8 mouse cellular contexts compared by ENCODE assay signal in genomic region chrX:20848256-20848984, GRCm38 (mm10). TPM values are rescaled to one million over a fixed set of nuclear protein-coding genes. Genes with fewer than 3 reads are reported as not detected.
DNase-seq lines count a peak whose midpoint lies in the region; ATAC-seq lines count a peak whose summit lies in the region.

No protein-coding gene starts in this region.

- DNase-seq in adipocyte (ENCODE audit: low spot score), result peak; percentile 98
- peak; percentile 95 for DNase-seq in embryo, embryonic 10 days (ENCODE audit: low spot score)
- peak; percentile 72 for DNase-seq in gastrocnemius, postnatal 10 days
- peak; percentile 96 for DNase-seq in induced T-regulatory cell, adult 2 months (ENCODE audit: low read depth)
- DNase-seq in left cerebral cortex, adult 9 months (ENCODE audit: low spot score in 2 of 2), result peak; percentile 93 to 95
- DNase-seq in right cerebral cortex, postnatal 14 days, result peak; percentile 84
- DNase-seq in urinary bladder, postnatal 36 days (ENCODE audit: low spot score in 2 of 2), result peak; percentile 84 to 89

- ATAC-seq in megakaryocyte progenitor cell, adult 5-6 weeks (replicated peaks; ENCODE audit: poor library complexity), result peak; percentile 100

RNA-seq across cellular contexts. Expression of gene Timp1, which starts 21.5 kb away (rescaled TPM):
- total RNA-seq in gastrocnemius, postnatal 10 days (2021), result 10 to 100 TPM in 1 of 2 experiments, 1 to 10 TPM in 1; 7.9 to 22.1 TPM
- total RNA-seq in megakaryocyte progenitor cell, adult 5-6 weeks (2015), result 0.17 TPM in 1 of 2 replicates, not detected in the other
- not detected in 2 replicates for total RNA-seq in megakaryocyte progenitor cell, adult 5-6 weeks (2017)

RNA-seq across cellular contexts. Expression of gene Araf, which starts 50.8 kb away (rescaled TPM):
- total RNA-seq in gastrocnemius, postnatal 10 days (2021), result 10 to 100 TPM; 78.8 to 79.6 TPM
- total RNA-seq in megakaryocyte progenitor cell, adult 5-6 weeks (2015), result 56.3 and 69.0 TPM in 2 replicates
- 32.8 and 43.1 TPM in 2 replicates for total RNA-seq in megakaryocyte progenitor cell, adult 5-6 weeks (2017)

Comparison
In these comparisons a context has a peak if more than half of its experiments do, and no peak if none do; other contexts are left out.
1. Peak in every context shown above with its lines: DNase-seq and ATAC-seq.
2. RNA of gene Timp1, which starts 21.5 kb away (total RNA-seq): 7.9 to 22.1 TPM in gastrocnemius, postnatal 10 days; 0.17 TPM in megakaryocyte progenitor cell, adult 5-6 weeks; every median in the first group is over 4 times any median in the second.